Mouse (Mus musculus): ENCODE results near the gene Akap13.

DNA sequence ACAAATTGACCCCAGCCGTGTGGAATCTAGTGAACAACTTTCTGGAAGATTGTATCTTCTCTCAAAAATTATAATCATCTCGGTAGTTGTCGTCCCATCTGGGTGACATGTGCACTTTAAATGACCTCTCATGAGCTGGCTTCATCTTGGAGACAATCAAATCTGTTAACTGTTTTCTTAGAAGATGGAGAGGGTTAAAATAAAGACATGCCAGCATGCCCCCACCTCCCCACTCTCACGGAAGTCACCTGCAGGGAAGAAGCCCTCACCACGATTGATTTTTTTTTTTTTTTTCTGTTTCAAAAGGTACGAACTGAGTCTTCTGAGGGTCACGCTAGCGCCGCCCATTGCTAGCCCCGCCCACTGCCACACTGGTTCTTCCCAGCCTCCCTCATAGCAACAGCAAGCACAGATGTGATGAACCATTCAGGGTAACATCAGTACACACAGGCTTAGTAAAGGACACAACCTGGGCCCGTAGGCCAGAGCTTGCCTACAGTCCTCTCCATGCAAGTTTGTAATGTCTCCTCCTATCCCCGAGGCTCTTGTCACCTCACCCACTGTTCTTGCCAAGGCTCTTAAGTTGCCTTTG is 298.0 kb downstream of the Akap13 start:
- TF ChIP-seq CTCF (IDR thresholded peaks at IDR 0.05; ENCODE audit: low read depth) (no peak), EP300 (IDR thresholded peaks at IDR 0.05; ENCODE audit: low read depth) (no peak)
